Mouse (Mus musculus) forebrain, embryonic 15.5 days (tissue): ENCODE results near the gene Zfp131. TPM values are rescaled to one million over a fixed set of nuclear protein-coding genes. Genes with fewer than 3 reads are reported as not detected.

Source experiments
- ATAC-seq: fragments of 200-750 bp; cut with Nextera tagmentation; replicated peaks from 2 replicates; pipeline ENCODE4 v1.8.0; 2017; ENCODE audit warnings: mild to moderate bottlenecking, moderate TSS enrichment, moderate library complexity
- H3K27ac ChIP-seq: fragments of 300-500 bp; sonication (generic); replicated peaks from 2 replicates; pipeline ENCODE4 v1.5.1; 2015; ENCODE audit warnings: mild to moderate bottlenecking, inconsistent platforms
- H3K27me3 ChIP-seq: fragments of 300-500 bp; sonication (generic); 2 replicates; pipeline ENCODE4 v1.6.1; 2015; ENCODE audit warnings: inconsistent platforms
- H3K36me3 ChIP-seq: fragments of 300-500 bp; sonication (generic); 2 replicates; pipeline ENCODE4 v1.6.1; 2015; ENCODE audit warnings: mild to moderate bottlenecking, inconsistent platforms
- H3K4me1 ChIP-seq: fragments of 300-500 bp; sonication (generic); 2 replicates; pipeline ENCODE4 v1.6.1; 2015; ENCODE audit warnings: inconsistent platforms
- H3K4me2 ChIP-seq: fragments of 300-500 bp; sonication (generic); replicated peaks from 2 replicates; pipeline ENCODE4 v1.6.1; 2015; ENCODE audit warnings: mild to moderate bottlenecking, inconsistent platforms
- H3K4me3 ChIP-seq: fragments of 300-500 bp; sonication (generic); 2 replicates; pipeline ENCODE4 v1.5.1; 2015; ENCODE audit warnings: mild to moderate bottlenecking, inconsistent platforms
- H3K9ac ChIP-seq: fragments of 300-500 bp; sonication (generic); replicated peaks from 2 replicates; pipeline ENCODE4 v1.6.1; 2015; ENCODE audit warnings: mild to moderate bottlenecking, inconsistent platforms
- H3K9me3 ChIP-seq: fragments of 300-500 bp; sonication (generic); 2 replicates; pipeline ENCODE4 v1.6.1; 2016; ENCODE audit warnings: inconsistent platforms
- WGBS: fragments of 180-500 bp; shearing (Covaris S2); methylation state at CpG from one replicate; pipeline ENCODE4 v1.1.7; 2015; ENCODE audit warnings: mixed read lengths; 5-methylcytosine and 5-hydroxymethylcytosine counted together
- polyA plus RNA-seq: library from polyadenylated mRNA; unstranded; fragments of >200 nt; fragmentation: Nextera tagmentation; extraction: Ambion mirVana; gene quantifications from 2 replicates; pipeline ENCODE4 v1.2.1, GENCODE M21; 2015

The Zfp131 gene
- polyA plus RNA-seq, 1 experiment from 2014 or later = 46.7 TPM

DNA sequence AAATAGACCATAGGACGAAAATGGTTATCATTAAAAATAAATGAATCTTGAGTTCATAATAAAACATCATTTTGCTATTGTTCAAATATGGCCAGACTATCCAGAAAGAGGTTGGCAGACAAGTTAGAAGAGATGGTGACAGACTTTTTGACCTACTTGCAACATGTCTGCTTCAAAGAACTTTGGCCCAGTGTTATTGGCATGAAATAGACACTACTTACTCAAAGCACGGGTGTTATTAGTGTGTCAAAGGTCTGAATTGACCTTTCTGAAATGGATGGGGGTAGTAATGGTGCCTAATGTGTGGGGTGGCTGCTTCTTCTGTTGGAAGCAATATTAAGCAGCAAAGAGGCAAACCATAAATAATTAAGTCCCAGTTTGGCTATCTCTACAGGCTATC, 74.6 kb downstream of the Zfp131 start:
- Histone ChIP-seq H3K4me1 (no peaks in the 10 kb centered on the region), H3K4me3 (no peak overlapping the region), H3K9ac (no peak overlapping the region), H3K27me3 (no peaks in the 10 kb centered on the region), H3K36me3 (0 out of 2 replicates have a peak, but pooled peaks cover 9% of the 10 kb centered on the region), H3K9me3 (no peaks in the 10 kb centered on the region), H3K27ac (no peak overlapping the region), H3K4me2 (no peak overlapping the region)
- no peak for ATAC-seq
- WGBS = 90% methylated on average over 2 of the region's 2 CpGs

Other genes with a start within 250 kb of the Zfp131 start
- gene Ccl28, start 167.1 kb downstream of the Zfp131 start, polyA plus RNA-seq = 0.26 and 0.51 TPM in 2 replicates
- 367 and 395 TPM in 2 replicates for gene Hmgcs1, start 100.5 kb downstream of the Zfp131 start, polyA plus RNA-seq
- 6.8 and 7.3 TPM in 2 replicates for gene Nim1k, start 35.0 kb downstream of the Zfp131 start, polyA plus RNA-seq
- not detected in 2 replicates for gene AF067063, start 39.3 kb upstream of the Zfp131 start, polyA plus RNA-seq
- gene D13Ertd608e, start 45.1 kb upstream of the Zfp131 start, polyA plus RNA-seq = not detected in 2 replicates
- gene Tcstv1, start 103.9 kb upstream of the Zfp131 start, polyA plus RNA-seq = not detected in 2 replicates
- gene Gm21761, start 138.4 kb upstream of the Zfp131 start, polyA plus RNA-seq = not detected in 2 replicates
- not detected in 2 replicates for gene B020031M17Rik, start 159.9 kb upstream of the Zfp131 start, polyA plus RNA-seq
- gene Gm36079, start 236.1 kb upstream of the Zfp131 start, polyA plus RNA-seq = not detected in 2 replicates